Mouse (Mus musculus): ENCODE data around the gene Gm5089. TPM values are rescaled to one million over a fixed set of nuclear protein-coding genes. Genes with fewer than 3 reads are reported as not detected.

The Gm5089 gene
- total RNA-seq, 2 experiments from 2014 or later, result 0.16 TPM; not detected in 1

DNA sequence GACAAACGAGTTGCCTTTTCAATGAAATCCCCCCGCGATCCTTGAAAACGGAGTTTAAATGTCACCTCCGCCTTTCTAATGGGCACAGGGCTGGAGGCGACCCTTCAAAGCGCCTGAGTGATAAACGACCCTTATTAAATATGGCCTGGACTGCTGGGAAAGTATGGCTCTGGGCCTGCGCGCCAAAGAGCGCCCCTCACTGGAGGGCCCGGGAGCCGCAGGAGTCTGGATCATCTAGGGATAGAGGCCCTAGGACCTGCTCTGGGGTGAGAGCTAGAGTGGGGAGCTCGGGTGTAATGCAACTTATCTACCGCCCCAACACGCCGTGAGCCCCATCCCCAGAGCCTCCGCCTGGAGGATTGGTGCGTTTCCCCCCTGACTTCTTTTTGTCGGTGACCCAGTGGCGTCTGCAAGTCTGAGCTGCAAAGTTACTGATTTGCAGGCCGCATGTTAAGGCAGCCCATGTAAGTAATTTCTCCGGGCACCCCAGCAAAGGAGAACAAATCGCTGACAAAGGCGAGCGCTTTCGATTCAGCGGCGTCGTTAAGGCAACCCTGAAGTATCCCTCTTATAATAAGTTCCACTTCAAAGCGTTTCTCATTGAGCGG, 2.6 kb upstream of the Gm5089 start:
- intact Hi-C loops (cut with DNase I), result loop anchor here (5.0 kb wide), 1 partner anchor 46 kb away; no protein-coding TSS in a partner anchor
- peak in 1 of 2 experiments; percentile 56 for DNase-seq (ENCODE audit: extremely low spot score in 1 of 2, low spot score in 2 of 2)

- intact Hi-C loops (cut with DNase I), result loop anchor here (5.0 kb wide), 1 partner anchor 46 kb away; no protein-coding TSS in a partner anchor
- no peak for DNase-seq (ENCODE audit: extremely low spot score in 1 of 2, low spot score in 2 of 2)
Observed at GRCm38 (mm10) chr14:122452701-122453387, 1.9 kb upstream of the Gm5089 start.

DNA sequence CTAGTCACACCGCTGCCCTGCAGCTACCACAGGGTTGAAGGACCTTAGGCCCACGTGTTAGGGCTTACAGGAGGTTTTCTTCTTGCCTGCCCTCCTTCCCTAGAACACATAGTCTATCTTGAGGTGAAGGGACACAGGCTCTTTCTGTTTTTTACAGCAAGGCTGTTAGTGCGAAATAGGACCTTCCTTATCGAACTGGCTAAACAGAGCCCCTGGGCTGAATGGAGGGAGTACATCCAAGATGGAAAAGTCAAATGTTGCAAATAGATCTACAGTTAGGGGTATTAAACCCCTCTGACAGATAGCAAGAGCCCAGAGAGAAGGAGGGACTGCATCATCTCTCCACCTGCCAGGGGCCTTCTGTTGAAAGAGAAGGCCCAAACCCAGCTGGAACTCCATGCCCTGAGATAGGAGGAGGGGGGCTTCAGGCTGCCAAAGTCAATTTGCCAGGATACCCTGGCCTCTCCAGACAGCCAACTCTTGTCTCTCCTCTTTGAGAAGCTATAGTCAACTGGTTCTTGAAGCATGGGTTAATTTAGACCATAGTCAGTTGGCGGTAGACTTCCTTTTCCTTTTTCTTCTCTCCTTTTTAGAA, 733 bp upstream of the Gm5089 start:
- intact Hi-C loops (cut with DNase I), result loop anchor here (5.0 kb wide), 1 partner anchor 44 kb away; no protein-coding TSS in a partner anchor
- no peak for DNase-seq (ENCODE audit: extremely low spot score in 1 of 2, low spot score in 2 of 2)

GRCm38 (mm10) chr14:122449601-122450495, 1.1 kb downstream of the Gm5089 start:
- intact Hi-C loops (cut with DNase I), result loop anchor here (5.0 kb wide), 1 partner anchor 43 kb away; no protein-coding TSS in a partner anchor
- DNase-seq (ENCODE audit: extremely low spot score in 1 of 2, low spot score in 2 of 2), result peak in 1 of 2 experiments; percentile 60

- no peak for DNase-seq (ENCODE audit: extremely low spot score in 1 of 2, low spot score in 2 of 2)
- intact Hi-C loops (cut with DNase I), result no loop called here
Observed at GRCm38 (mm10) chr14:122436850-122437249, 14.1 kb downstream of the Gm5089 start.

- no peak for DNase-seq (ENCODE audit: extremely low spot score in 1 of 2, low spot score in 2 of 2)
- intact Hi-C loops (cut with DNase I), result no loop called here
Observed at GRCm38 (mm10) chr14:122434039-122434438, 16.9 kb downstream of the Gm5089 start.

DNA sequence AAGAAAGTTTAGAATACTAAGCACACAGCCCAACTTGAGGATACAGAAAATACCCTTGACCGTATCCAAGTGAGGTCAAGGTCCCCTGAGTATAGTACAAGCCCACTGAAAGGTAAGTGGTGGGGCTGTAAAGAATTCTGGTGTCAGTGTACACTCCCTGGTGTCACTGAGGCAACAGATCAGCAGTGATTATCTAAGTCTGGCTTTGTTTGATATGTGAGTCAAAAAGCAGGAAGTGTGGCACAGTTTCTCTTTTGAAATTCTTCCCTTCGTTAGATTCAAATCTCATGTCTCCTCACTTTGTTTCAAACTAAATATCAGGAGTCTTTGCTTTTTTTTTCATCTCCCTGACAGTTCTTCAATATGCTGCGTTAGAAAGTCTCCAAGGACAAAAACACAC, 18.4 kb downstream of the Gm5089 start:
- intact Hi-C loops (cut with DNase I), result no loop called here
- DNase-seq (ENCODE audit: extremely low spot score in 1 of 2, low spot score in 2 of 2), result no peak

GRCm38 (mm10) chr14:122427654-122428053, 23.3 kb downstream of the Gm5089 start:
- intact Hi-C loops (cut with DNase I), result no loop called here
- no peak for DNase-seq (ENCODE audit: extremely low spot score in 1 of 2, low spot score in 2 of 2)

DNA sequence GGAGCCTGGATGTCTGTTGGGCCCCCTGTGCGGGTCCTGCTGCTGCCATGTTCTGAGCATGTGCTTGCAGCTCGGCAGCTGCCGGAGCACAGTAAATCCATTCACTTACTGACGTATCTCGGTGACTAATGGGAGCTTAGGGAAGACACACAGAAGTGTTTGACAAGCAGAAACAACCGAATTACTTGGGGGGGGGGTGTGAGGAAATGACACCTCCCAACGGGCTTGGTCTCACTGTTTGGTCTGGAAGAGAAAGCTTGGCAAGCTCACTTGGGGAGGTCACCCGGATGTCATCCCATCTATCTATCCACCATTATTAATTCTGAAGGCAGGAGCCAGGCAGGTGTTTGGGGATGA, 23.7 kb downstream of the Gm5089 start:
- no peak for DNase-seq (ENCODE audit: extremely low spot score in 1 of 2, low spot score in 2 of 2)
- intact Hi-C loops (cut with DNase I), result no loop called here

GRCm38 (mm10) chr14:122426529-122427203, 24.2 kb downstream of the Gm5089 start:
- intact Hi-C loops (cut with DNase I), result no loop called here
- no peak for DNase-seq (ENCODE audit: extremely low spot score in 1 of 2, low spot score in 2 of 2)

GRCm38 (mm10) chr14:122424441-122424840, 26.5 kb downstream of the Gm5089 start:
- intact Hi-C loops (cut with DNase I), result no loop called here
- DNase-seq (ENCODE audit: extremely low spot score in 1 of 2, low spot score in 2 of 2), result no peak

DNA sequence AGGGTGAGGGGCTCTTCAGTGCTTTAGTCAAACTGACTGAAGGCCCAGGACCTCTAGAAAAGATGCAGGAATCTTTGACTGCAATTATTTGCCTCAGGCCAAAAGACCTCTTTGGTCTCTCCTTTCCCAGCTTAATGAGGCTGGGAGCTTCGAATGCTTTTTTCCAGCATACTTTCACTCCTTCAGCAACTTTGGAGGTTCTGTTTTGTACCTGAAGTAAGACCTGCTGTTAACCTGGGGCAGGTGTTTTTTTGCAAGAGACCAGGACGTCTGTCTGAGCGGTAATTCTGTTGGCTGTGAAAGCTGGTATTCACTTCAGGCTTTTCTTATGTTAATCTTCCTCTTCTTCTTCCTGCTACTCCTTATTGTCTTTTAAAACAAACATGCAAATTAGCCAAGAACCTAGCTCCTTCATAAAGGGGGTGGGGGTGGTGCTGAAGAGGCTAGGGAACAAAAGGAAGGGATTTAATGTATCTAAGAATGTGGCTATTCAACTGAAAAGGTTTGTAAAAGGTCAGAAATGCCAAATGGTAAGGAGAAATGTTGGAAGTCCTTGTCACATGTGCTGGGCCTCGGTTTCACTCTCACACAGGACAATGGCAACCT, 34.6 kb downstream of the Gm5089 start:
- no peak for DNase-seq (ENCODE audit: extremely low spot score in 1 of 2, low spot score in 2 of 2)
- intact Hi-C loops (cut with DNase I), result no loop called here

DNA sequence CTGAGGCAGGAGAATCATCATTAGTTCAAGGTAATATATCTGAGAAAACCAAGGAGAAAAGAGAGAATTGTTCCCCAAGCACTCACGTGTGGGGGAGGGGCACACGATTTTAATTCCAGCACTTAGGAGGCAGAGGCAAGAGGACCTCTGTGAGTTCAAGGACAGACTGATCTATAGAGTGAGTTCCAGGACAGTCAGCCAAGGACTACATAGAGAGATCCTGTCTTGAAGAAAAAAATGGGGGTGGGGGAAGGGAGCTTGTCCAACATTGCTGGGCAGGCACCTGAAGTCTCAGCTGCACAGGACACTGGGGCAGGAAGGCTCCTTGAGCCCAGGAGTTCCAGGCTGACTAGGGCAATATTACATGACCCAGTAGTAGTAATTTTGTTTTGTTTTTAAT, 36.1 kb downstream of the Gm5089 start:
- no peak for DNase-seq (ENCODE audit: extremely low spot score in 1 of 2, low spot score in 2 of 2)
- intact Hi-C loops (cut with DNase I), result no loop called here

DNA sequence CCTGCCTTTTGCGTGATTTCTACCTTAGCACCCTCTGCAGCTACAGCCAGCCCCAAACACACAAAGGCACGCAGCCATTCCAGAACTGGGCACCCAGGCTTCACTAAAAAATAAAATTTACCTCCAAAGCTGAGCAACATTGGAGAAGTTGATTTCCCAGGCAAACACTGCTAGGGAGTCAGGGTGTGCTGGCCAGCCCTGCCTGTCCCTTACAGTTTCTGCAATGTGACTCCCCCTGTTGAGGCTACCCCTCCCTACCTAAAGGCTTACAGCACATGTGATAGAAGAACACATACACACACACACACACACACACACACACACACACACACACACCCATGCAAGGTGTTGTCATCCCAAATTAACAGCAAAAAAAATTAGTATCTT, 37.4 kb downstream of the Gm5089 start:
- no peak for DNase-seq (ENCODE audit: extremely low spot score in 1 of 2, low spot score in 2 of 2)
- intact Hi-C loops (cut with DNase I), result no loop called here

DNA sequence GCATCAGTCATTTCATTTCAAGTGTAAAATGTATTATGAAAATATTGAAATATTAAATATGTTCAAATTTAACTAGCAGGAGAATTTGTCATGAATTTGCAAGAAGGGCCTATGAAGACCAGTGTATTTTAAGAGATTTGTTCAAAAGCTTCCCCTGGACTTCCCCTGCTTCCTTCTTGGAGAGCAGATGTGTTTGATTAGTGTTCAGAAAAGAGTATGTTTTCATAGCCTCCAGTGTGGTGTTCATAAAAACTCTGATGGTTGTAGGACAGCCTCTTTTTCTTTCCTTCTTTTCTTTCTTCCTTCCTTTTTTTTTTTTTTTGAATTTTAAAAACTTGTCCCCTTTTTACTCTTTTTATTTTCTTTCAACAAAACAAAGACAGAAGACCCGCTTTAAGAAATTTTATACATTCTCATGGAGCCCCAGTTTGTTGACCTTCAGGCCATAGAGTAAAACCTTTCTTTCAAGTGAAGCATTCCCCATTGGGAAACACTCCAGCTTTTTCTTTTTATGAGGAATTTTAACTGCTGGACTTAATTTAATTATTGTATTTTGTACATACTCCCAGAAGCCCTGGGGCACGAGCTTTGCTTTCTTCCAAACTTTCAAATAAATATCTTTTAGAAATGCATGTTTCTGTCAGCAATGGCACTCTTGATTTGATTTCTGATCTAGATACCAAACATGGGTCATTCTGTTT, 37.9 kb downstream of the Gm5089 start:
- DNase-seq (ENCODE audit: extremely low spot score in 1 of 2, low spot score in 2 of 2), result no peak
- intact Hi-C loops (cut with DNase I), result no loop called here

DNA sequence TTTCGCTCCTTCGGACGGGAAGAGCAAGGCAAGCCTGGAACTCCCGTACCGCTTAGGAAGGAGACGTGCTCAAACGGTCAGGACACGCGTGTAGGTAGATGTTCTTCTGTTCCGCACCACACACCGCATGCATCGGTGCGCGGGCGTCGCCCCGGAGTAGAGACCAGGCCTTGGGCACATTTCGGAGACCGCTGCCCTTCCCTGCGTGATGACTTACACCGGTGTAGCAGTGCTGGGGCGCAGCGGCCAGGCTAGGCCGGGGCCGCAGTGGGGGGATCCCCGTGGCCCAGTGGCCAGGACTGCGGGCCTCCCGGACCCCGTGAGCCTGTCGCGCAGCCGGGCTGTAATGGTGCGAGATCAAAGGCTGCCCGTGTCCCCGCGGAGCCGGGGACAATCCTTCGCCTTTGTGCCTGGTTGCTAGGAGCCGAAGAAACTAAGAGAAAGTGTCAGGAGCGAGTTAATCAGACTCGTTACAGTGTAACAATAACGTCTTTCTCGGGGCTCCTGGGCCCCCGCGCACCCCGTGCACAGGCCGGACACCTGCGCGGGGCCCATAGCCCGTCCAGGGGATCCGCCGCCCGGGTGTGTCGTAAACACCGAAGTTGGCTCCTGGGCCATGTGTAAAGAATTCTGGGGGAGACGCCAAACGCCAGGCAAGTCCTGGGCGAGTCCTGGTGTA, 44.2 kb downstream of the Gm5089 start:
- intact Hi-C loops (cut with DNase I), result loop anchor here (5.0 kb wide), 1 partner anchor 46 kb away; the partner anchor contains the start of gene Gm5089
- DNase-seq (ENCODE audit: extremely low spot score in 1 of 2, low spot score in 2 of 2), result peak in 1 of 2 experiments; percentile 38

GRCm38 (mm10) chr14:122405897-122406540, 44.9 kb downstream of the Gm5089 start:
- intact Hi-C loops (cut with DNase I), result loop anchor here (5.0 kb wide), 1 partner anchor 46 kb away; the partner anchor contains the start of gene Gm5089
- no peak for DNase-seq (ENCODE audit: extremely low spot score in 1 of 2, low spot score in 2 of 2)
